Mouse (Mus musculus) C2C12 (cell line): ENCODE results near the gene Cep170b.

ENCODE experiments used
- CEBPB ChIP-seq: IDR thresholded peaks from one replicate; pipeline ENCODE4 v1.6.1; 2011; ENCODE audit warnings: low read depth, mild to moderate bottlenecking, control low read depth, moderate library complexity
- CTCF ChIP-seq: IDR thresholded peaks from one replicate; pipeline ENCODE4 v1.5.1; 2011; ENCODE audit not compliant: control insufficient read depth, insufficient read depth, insufficient read length
- MAX ChIP-seq: IDR thresholded peaks from one replicate; pipeline ENCODE4 v1.6.1; 2011; ENCODE audit warnings: mild to moderate bottlenecking, control low read depth
- MYOD1 ChIP-seq: IDR thresholded peaks from one replicate; pipeline ENCODE4 v1.6.1; 2011; ENCODE audit warnings: low read depth; ENCODE audit not compliant: control insufficient read depth, insufficient read length
- MYOG ChIP-seq: IDR thresholded peaks from one replicate; pipeline ENCODE4 v1.6.1; 2011; ENCODE audit not compliant: control insufficient read depth, insufficient read length; ENCODE audit errors: extremely low read depth
- USF1 ChIP-seq: IDR thresholded peaks from one replicate; pipeline ENCODE4 v1.6.1; 2011; ENCODE audit warnings: low read depth, mild to moderate bottlenecking, control low read depth, moderate library complexity

GRCm38 (mm10) chr12:112794998-112795397 is 74.7 kb downstream of the Cep170b start:
- no peak for TF ChIP-seq CTCF
- no peak for TF ChIP-seq USF1
- TF ChIP-seq MAX: no peak
- TF ChIP-seq MYOD1: no peak
- TF ChIP-seq CEBPB: no peak
- TF ChIP-seq MYOG: no peak
